Mouse (Mus musculus) cerebellum, adult 11-12 months (tissue): ENCODE data around the gene Tagln3.

ENCODE experiments used
- DNase-seq: peaks from one replicate; pipeline ENCODE4 v3.0.0; 2022

Tagln3 gene

DNA sequence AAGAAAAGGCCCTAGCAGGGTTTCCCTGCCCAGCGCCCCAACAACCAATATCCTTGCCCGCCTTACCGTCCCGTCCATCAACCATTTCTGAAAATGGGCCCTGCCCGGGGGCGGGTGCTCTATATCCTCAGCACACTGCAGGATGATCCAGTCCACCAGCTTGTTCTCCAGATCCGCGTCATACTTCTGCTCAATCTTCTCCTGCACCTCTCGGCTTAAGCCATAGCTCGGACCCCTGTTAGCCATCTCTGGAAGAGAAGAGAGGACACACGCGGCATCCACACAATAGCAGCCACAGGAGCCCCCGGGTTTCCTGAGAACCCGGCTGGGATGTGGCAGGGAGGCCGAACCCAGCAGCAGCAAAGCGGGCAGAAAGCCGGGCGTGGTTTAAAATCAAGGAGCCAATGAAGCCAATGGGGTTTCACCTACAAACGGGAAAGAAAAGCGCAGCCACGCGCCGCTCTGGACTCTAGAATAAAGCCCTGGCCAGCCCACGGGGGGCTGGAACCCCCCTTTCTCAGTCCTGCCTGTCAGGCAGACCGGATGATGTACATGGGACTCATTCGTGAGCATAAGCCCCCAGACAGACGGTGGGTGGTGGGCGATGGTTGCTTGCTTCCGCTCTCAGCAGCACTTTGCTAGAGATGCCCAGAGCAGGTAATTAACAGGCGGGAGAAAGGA, at the start of gene Tagln3:
Tagln3 (minus strand) TSS at position 548 of the 681 bp plus-strand sequence.
- DNase-seq: peak; percentile 84

DNA sequence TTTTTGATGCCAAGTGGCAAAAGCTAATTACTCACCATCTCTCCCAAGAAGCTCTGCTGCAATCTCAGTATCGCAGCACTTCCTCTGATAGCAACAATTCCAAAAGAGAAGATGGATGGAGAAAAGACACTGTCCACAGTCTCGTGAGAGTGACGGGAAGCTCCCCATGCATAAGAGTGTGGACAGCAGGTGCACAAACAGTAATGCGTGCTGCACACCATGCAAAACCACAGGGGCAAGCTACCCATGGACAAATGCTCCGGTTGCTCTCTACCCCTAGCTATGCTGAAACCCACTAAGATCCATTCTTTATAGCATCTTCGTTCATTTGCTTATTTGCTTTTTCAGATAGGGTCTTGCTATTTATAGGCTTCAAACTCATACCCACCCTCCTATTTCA, 46.5 kb upstream of the Tagln3 start:
- no peak for DNase-seq

- DNase-seq: peak; percentile 92
Observed at GRCm38 (mm10) chr16:45767853-45768640, 43.6 kb upstream of the Tagln3 start.

DNA sequence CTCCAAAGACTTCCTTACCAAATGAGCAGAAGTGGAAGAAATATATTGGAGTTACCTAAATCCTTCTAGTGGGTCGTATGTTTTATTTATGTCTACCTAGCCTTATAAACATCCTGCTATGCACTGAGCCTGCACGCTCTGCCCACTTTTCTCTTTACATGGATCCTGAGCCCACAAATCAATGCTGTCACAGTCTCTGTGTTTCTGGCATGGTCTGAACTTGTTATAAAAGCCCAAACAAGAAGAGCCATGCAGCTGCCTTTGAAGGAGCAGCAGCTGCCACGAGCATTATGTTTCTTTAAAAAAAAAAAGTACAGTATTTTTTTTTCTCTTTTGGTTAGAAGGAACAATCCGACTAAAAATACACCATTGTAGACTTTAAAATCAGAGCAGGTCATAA, 43.0 kb upstream of the Tagln3 start:
- no peak for DNase-seq

- no peak for DNase-seq
Observed at GRCm38 (mm10) chr16:45765801-45766494, 41.5 kb upstream of the Tagln3 start.

- no peak for DNase-seq
Observed at GRCm38 (mm10) chr16:45765102-45765501, 40.7 kb upstream of the Tagln3 start.

DNA sequence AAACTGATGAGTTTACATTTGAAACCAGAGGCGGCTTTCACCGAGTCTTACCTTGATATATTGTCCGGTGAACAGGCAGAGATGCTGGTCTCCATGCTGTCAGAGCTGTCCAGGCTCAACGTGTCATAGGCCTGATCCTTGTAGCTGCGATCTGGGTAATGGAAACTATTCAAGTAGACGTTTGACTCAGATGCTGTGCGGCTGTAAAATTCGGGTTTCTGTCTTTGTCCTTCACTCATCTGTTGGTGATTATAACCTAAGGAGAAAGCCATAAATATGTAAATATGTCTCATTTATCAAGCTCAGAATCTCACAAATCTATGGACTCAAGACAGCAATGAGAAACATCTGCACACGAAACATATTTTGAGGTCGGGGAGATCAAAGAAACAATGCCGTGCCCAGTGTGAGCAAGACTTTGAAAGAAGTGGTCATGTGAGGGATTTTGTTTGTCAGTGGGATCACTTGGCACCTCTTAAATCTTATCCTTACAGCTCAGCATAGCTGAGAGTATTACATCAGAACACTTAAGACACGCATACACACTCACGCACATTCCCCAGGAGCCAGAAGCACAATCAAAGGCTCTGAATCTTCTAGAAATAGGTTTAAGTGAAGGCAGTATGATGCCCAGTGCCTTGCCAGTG, 38.6 kb upstream of the Tagln3 start:
- DNase-seq: no peak

DNA sequence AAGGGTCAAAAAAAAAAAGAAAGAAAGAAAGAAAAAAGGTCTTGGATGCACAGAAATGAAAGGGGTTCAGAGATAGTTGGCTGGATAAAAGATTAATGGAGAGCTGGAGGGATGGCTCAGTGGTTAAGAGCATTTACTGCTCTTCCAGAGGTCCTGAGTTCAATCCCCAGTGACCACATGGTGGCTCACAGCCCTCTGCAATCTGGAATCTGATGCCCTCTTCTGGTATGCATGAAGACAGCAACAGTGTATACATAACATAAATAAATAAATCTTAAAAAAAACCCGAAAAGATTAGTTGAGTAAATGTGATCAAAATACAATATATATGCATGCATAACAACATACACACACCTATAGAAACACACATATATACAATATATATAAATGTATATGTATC, 37.0 kb upstream of the Tagln3 start:
- DNase-seq: no peak

- no peak for DNase-seq
Observed at GRCm38 (mm10) chr16:45758726-45759269, 34.4 kb upstream of the Tagln3 start.

GRCm38 (mm10) chr16:45757421-45758078, 33.1 kb upstream of the Tagln3 start:
- DNase-seq: no peak

GRCm38 (mm10) chr16:45756855-45757254, 32.4 kb upstream of the Tagln3 start:
- no peak for DNase-seq

- DNase-seq: no peak
Observed at GRCm38 (mm10) chr16:45743591-45744144, 19.3 kb upstream of the Tagln3 start.

- peak; percentile 98 for DNase-seq
Observed at GRCm38 (mm10) chr16:45742615-45743476, 18.4 kb upstream of the Tagln3 start, which contains the start of gene Abhd10. TSS of gene Abhd10 (minus strand) at chr16:45742955.

DNA sequence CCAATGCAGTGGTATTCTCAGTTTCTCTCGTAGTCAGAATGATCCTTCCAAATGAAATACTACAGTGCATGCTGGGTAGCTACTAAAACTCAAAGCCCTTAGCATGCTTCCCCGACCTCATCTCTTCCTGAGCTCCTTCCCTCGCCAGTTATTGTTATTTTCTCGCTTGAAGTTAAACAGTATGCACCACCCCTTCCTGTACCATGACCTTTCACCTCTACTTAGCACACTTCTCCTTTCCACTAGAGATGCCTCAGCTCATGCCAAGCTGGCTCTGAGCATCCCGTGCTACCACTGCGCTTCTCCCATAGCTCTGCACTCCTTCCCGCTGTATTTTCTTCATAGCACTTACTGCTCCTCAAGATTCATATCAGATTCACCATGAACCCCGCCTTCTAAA, 13.5 kb upstream of the Tagln3 start:
- no peak for DNase-seq

DNA sequence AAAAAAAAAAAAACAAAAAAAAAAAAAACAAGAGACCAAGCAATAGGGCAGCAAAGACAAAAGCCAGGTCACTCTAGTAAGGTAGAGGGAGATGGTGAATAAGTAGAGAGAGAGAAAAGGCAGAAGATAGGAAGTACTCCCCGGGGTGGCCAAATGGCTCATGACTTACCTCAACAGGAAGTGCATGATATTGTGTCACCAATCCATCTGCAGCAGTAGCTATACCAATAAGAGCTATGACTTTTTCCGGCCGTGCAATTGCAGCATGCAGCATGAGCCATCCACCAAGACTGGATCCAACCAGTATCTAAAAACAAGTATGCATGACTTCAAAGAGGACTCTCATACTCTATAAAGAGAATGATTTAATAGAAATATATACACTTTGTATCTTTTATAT, 12.3 kb upstream of the Tagln3 start:
- no peak for DNase-seq

DNA sequence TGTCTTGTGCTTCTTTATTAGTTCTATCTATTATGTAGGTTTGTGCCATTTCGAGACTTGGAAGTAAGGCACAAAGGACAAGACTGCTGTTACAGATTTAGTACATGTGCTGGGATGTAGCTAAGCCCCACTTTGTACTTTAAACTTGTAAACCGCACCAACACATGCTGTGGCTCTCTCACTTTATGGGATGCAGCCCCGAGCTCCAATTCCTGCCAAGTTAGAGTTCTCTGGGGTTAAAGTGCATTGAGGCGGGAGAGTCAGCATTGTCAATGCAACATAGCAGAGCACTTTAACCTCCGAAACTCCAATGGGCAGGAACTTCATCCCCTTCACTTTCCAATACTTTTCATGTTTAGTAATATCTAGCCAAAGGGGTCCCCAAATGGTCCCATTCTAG, 4.8 kb upstream of the Tagln3 start:
- no peak for DNase-seq

- DNase-seq: peak; percentile 72
Observed at GRCm38 (mm10) chr16:45724742-45725102, 314 bp upstream of the Tagln3 start.

GRCm38 (mm10) chr16:45723172-45723901, 1.1 kb downstream of the Tagln3 start:
- peak; percentile 49 for DNase-seq

DNA sequence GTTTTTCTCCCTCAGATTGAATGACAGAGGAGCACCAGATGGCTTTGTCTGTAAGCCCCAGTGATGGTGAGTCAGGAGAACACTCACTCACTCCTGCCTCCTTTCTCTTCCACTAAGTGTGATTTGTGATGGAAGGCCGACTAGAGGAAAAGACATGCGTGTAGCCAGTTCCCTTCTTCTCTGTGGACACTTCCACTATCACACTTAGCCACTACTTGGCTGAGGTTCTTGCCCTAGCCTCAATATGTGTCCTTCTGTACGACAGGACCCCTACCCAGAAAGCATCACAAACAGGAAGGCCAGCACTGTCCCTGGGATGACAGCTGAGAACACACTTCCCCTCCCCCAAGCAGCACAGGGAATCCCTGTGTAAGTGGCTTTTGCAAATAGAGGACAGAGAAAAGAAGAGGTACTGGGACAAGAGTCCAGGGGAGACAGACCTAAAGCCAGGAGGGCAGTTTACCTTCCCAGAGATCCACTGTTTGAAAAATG, 1.9 kb downstream of the Tagln3 start:
- peak; percentile 65 for DNase-seq

DNA sequence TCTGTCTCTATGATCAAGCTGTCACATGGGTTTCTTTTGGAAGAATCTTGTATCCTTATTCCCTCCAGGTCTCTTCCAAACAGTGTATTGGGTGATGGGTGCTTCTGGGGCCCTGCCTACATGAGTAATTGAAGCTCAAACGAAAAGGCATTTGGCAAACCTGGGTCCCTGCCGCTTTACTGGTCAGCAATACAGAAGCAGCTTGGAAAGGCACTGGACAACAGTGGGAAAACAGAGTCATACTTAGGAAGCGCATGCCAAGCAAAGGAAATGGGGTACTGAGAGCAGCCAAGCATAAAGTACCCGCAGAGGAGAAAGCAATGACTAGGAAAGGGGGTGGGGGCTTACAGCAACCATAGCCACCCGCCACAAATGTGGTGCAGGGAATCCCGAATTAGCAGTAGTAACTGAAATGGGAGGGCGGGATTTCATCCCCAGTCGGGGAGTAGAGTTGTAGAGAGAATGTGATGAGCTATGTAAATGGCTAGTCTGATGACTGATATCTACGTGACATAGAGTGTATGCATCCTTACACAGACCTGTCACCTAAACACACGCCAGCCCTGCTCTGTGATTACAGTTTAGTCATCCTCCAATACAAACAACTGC, 4.3 kb downstream of the Tagln3 start:
- DNase-seq: peak; percentile 71
